Mouse (Mus musculus) sigmoid colon, adult 10 weeks (tissue): ENCODE data around the gene Pde6c. TPM values are rescaled to one million over a fixed set of nuclear protein-coding genes. Genes with fewer than 3 reads are reported as not detected.

Experiments
- polyA plus RNA-seq: library from polyadenylated mRNA; stranded (reverse); fragments of 350-450 nt; fragmentation: Illumina TruSeq; extraction: RNeasy Lipid Tissue Mini Kit (QIAGEN cat#74804); gene quantifications from one replicate; pipeline ENCODE4 v1.2.3, GENCODE M21; 2014; ENCODE audit warnings: low read depth, low replicate concordance

Gene Pde6c
- polyA plus RNA-seq, result not detected

GRCm38 (mm10) chr19:38132481-38132880, at the start of gene Pde6c:
TSS of gene Pde6c (plus strand) at chr19:38132781.

GRCm38 (mm10) chr19:38096858-38097758, 35.5 kb upstream of the Pde6c start, which contains the start of gene Ffar4:
TSS of gene Ffar4 (plus strand) at chr19:38097071.

GRCm38 (mm10) chr19:38125219-38125610, 7.4 kb upstream of the Pde6c start, which contains the start of gene Rbp4:
TSS of gene Rbp4 (minus strand) at chr19:38125281.

DNA sequence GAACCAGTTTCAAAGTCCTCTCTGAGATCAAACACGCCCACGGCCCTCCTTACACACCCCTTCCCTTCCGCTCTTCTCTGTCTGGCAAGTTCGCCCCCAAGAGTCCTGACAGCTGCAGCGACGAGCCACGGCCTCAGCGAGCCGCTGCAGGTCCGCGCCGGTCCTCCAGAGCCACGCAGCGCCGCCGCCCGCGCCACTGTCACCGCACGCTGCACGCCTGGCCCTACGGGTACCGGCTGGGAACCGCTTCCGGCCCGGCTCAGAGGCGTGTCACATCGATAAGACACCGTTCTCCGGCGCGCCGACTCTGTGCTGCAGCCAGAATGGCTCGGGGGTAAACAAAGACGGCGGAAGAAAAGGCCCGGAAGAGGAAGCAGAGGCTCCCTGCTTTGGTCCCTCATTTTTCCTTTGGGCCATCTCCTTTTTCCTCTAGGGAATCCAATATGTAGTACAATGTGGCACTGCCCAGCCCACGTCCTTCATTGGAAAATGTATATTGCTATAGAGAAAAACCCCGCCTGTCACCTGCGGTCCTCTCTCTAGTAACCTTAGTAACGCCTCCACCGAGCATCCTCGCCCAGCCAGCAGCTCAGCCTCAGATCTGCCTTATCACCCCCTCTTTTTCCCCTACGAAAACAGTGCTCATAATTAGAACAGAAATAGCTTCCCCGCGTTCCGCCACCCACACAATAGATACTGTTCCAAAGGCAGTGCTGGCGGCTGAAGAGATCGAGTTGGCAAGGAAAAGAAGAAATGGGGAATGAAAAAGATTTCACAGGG, 91.5 kb downstream of the Pde6c start, which contains the start of gene Fra10ac1:
TSS of gene Fra10ac1 (minus strand) at position 252 of the 780 bp plus-strand sequence.

Other genes with a start within 250 kb of the Pde6c start
- 54.5 TPM for gene Myof, start 89.2 kb upstream of the Pde6c start, polyA plus RNA-seq
- gene Cep55, start 77.8 kb upstream of the Pde6c start, polyA plus RNA-seq, result 14.8 TPM
- gene Ffar4, start 35.7 kb upstream of the Pde6c start, polyA plus RNA-seq, result 10.8 TPM
- gene Rbp4, start 7.5 kb upstream of the Pde6c start, polyA plus RNA-seq, result 27.0 TPM
- 66.7 TPM for gene Fra10ac1, start 91.4 kb downstream of the Pde6c start, polyA plus RNA-seq
- gene Lgi1, start 131.8 kb downstream of the Pde6c start, polyA plus RNA-seq, result 2.6 TPM